Mouse (Mus musculus): ENCODE measurements around the gene Sycp1.

DNA sequence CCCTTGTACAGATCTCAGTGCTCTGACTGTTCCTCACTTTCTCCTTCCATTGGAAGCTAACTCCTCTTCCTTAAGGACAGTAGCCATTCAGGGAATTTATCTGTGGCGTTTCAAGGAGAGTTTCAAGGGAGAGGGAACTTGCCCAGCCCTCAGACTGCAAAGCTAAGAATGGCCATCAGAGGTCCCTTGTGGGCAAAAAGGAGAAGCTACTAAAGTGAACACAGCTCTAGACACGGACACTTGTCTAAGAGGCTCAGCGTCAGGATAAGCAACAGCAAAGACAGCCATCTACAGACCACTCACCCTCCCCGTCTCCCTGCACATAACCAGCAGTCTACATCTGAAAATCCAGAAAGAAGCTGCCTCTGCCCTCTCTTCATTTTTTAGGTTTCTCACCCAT is 148.5 kb downstream of the Sycp1 start:
- TF ChIP-seq ZC3H11A (IDR thresholded peaks at IDR 0.05; ENCODE audit: borderline replicate concordance, low read depth, low read length) (no peak), MAFK (IDR thresholded peaks at IDR 0.05; ENCODE audit: insufficient read depth, low read depth, low read length) (no peak), HCFC1 (IDR thresholded peaks at IDR 0.05; ENCODE audit: borderline replicate concordance, insufficient read depth, low read length) (no peak)

Measured in ES-E14 (cell line).